Mouse (Mus musculus) hindbrain, embryonic 13.5 days (tissue): ENCODE data around the gene Sumf2. TPM values are rescaled to one million over a fixed set of nuclear protein-coding genes. Genes with fewer than 3 reads are reported as not detected.
"Not testable (repeated sequence)": the region's sequence is repeated elsewhere in the genome, so short reads cannot be mapped to it uniquely, and the experiment has no call there.

ENCODE experiments used
- ATAC-seq: fragments of 200-750 bp; cut with Nextera tagmentation; 2 replicates; pipeline ENCODE4 v1.8.0; 2017; ENCODE audit warnings: moderate TSS enrichment; ENCODE audit not compliant: low FRiP score
- H3K27ac ChIP-seq: fragments of 300-500 bp; sonication (generic); 2 replicates; pipeline ENCODE4 v1.5.1; 2015; ENCODE audit warnings: inconsistent platforms, mild to moderate bottlenecking, moderate library complexity
- H3K27me3 ChIP-seq: fragments of 300-500 bp; sonication (generic); 2 replicates; pipeline ENCODE4 v1.6.1; 2015; ENCODE audit warnings: mild to moderate bottlenecking, inconsistent platforms
- H3K36me3 ChIP-seq: fragments of 300-500 bp; sonication (generic); 2 replicates; pipeline ENCODE4 v1.6.1; 2015; ENCODE audit warnings: mild to moderate bottlenecking, inconsistent platforms
- H3K4me1 ChIP-seq: fragments of 300-500 bp; sonication (generic); replicated peaks from 2 replicates; pipeline ENCODE4 v1.6.1; 2015; ENCODE audit warnings: inconsistent platforms
- H3K4me2 ChIP-seq: fragments of 300-500 bp; sonication (generic); 2 replicates; pipeline ENCODE4 v1.6.1; 2015; ENCODE audit warnings: inconsistent platforms, mild to moderate bottlenecking, moderate library complexity
- H3K4me3 ChIP-seq: fragments of 300-500 bp; sonication (generic); 2 replicates; pipeline ENCODE4 v1.5.1; 2015; ENCODE audit warnings: mild to moderate bottlenecking, inconsistent platforms
- H3K9ac ChIP-seq: fragments of 300-500 bp; sonication (generic); 2 replicates; pipeline ENCODE4 v1.6.1; 2015; ENCODE audit warnings: mild to moderate bottlenecking, inconsistent platforms
- H3K9me3 ChIP-seq: fragments of 300-500 bp; sonication (generic); 2 replicates; pipeline ENCODE4 v1.6.1; 2016; ENCODE audit warnings: inconsistent platforms
- WGBS: fragments of 180-500 bp; shearing (Covaris S2); methylation state at CpG from one replicate; pipeline ENCODE4 v1.1.7; 2015; 5-methylcytosine and 5-hydroxymethylcytosine counted together
- polyA plus RNA-seq: library from polyadenylated mRNA; unstranded; fragments of >200 nt; fragmentation: Nextera tagmentation; extraction: Ambion mirVana; gene quantifications from 2 replicates; pipeline ENCODE4 v1.2.1, GENCODE M21; 2015

Gene Sumf2
- polyA plus RNA-seq, 1 experiment from 2014 or later = 31.7 TPM

DNA sequence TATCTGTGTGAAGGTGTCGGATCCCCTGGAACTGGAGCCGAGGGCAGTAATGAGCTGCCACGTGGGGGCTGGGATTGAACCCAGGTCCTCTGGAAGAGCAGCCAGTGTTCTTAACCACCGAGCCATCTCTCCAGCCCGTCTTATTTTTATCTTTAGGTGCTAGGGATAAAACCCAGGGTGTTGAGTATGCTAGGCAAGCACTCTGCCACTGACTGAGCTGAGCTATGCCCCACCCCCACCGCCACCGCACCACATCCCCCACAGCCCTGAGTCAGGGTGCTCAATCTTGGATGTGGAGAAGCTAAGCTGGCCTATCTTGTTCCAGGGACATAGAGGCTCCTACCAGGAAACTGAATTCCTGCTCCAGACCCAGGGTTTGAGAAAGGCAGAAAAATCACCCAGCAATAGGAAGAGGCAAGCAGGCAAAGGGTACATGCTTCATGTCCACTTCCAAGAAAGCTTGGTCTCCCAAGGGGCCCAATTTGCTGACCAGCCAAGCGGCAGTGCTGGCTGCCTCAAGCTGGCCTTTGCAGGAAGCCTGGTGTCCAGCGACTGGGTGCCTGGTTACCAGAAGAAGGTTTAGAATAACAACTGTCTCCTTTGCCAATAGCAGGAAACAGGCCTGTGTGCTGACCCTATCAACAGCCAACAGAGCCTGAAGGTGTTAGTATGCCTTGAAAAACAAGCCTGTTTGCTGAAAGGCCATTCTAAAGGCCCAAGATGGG is 31.1 kb downstream of the Sumf2 start:
- H3K9me3 ChIP-seq = no peaks in the 10 kb centered on the region
- no peak overlapping the region for H3K9ac ChIP-seq
- 80% methylated on average over 9 of the region's 9 CpGs for WGBS
- no peaks in the 10 kb centered on the region for H3K27me3 ChIP-seq
- ATAC-seq = no peak
- H3K4me1 ChIP-seq = no peaks in the 10 kb centered on the region
- H3K36me3 ChIP-seq = peaks cover 29% of the 10 kb centered on the region
- H3K4me2 ChIP-seq = no peak overlapping the region
- H3K27ac ChIP-seq = no peak overlapping the region
- no peak overlapping the region for H3K4me3 ChIP-seq

DNA sequence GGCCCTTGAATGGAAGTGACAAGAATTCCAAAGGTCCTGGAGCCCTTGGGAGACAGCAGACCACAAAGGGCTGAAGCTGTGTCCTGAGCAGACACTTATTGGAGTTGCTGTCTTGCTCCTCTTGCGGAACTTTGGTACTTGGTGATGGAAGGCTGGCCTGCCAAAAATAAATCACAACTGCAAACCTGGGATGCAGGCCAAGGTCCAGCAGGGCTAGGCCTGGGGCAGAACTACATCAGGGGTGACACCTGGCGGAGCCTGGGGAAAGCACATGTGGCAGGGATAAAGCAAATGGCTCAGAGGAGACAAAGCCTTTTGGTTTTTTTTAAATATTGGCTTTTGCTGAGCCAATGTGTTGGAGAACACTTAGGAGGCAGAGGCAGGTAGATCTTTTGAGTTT is 32.2 kb downstream of the Sumf2 start:
- WGBS = 69% methylated on average over 2 of the region's 2 CpGs
- ATAC-seq = no peak

DNA sequence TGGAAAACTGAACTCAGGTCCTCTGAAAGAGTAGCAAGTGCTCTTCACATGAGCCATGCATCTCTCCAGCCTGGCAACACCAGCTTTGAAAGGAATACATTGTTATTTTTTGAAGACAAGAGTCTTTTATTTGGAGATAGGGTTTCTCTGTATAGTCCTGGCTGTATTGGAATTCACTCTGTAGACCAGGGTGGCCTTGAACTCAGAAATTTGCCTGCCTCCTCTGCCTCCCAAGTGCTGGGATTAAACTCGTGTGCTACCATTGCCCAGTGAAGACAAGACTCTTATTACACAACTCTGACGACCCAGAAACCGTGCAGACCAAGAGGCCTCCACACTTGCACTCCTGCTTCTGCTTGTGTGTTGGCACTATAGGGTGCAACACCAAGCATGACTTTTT is 33.1 kb downstream of the Sumf2 start:
- Histone ChIP-seq H3K9me3 (no peaks in the 10 kb centered on the region), H3K27me3 (no peaks in the 10 kb centered on the region), H3K36me3 (peaks cover 43% of the 10 kb centered on the region), H3K9ac (no peak overlapping the region), H3K4me1 (peaks cover 13% of the 10 kb centered on the region), H3K27ac (no peak overlapping the region), H3K4me3 (no peak overlapping the region), H3K4me2 (no peak overlapping the region)
- 84% methylated on average over 3 of the region's 3 CpGs for WGBS
- ATAC-seq = no peak

More for the DNA sequence above, 32.2 kb downstream of the Sumf2 start:
- H3K4me3 ChIP-seq = no peak overlapping the region
- peaks cover 5% of the 10 kb centered on the region; the same call in 1 of the 2 replicates for H3K4me1 ChIP-seq
- H3K9me3 ChIP-seq = no peaks in the 10 kb centered on the region
- H3K4me2 ChIP-seq = no peak overlapping the region
- peaks cover 35% of the 10 kb centered on the region for H3K36me3 ChIP-seq
- H3K27ac ChIP-seq = no peak overlapping the region
- H3K9ac ChIP-seq = no peak overlapping the region
- no peaks in the 10 kb centered on the region for H3K27me3 ChIP-seq

DNA sequence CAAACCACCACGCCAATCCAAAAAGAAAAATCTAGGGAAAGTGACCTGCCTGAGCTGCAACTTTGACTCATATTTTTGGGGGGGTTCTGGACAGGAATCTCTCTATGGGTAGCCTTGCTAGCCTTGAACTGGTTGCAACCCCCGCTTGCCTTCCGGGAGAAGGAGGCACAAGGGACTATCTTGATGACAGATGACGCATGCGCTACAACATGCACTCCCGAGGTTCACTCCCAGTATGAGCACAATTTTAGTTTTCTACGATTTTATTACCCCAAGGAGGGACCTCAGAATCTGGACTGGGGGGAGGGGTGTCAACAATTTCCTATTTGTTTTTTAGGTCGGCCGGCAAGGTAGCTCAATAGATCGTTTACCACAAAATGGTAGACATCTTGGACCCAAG is 39.5 kb downstream of the Sumf2 start:
- H3K9ac ChIP-seq = peak overlapping the region; percentile 84
- peak overlapping the region; percentile 95 for H3K4me2 ChIP-seq
- H3K27ac ChIP-seq = peak overlapping the region; percentile 94
- no peaks in the 10 kb centered on the region for H3K27me3 ChIP-seq
- peaks cover 31% of the 10 kb centered on the region for H3K36me3 ChIP-seq
- no peaks in the 10 kb centered on the region for H3K9me3 ChIP-seq
- 38% methylated on average over 10 of the region's 10 CpGs for WGBS
- no peak for ATAC-seq
- peak overlapping the region; percentile 86 for H3K4me3 ChIP-seq
- peaks cover 28% of the 10 kb centered on the region for H3K4me1 ChIP-seq

DNA sequence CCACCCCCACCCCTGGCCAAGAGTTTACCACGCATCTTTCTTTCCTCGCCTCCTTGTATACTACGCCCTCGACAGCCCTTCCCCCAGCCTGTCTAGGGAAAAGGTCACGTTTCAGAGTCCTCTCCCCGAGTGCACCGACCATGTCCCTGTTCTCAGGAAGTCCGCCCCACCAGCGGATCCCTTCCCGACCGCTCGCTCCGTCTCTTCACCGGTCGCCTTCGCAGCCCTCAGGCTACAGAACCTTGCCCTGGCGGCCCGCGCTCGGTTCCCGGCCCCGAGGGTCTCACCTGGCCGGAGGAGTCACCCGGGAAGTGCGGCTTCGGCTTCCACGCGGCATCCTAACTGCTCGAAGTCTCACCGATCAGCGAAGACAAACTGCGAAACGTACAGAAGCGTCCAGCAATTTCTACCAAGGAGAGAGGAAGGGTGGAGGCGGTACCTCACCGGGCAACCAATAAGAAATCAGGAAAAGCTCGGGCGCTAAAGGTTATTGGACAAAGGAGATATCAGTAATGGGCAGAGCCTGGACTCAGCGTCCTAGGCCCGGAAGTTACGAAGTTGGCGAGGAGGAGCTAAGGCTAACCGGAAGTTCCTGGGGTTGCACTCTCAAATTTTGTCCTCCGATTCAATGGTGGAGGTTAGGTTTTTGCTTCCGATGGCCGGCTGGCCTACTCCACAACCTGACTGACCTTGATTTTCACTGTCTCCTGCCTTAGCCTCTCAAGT is 40.3 kb downstream of the Sumf2 start, which contains the start of gene Chchd2:
TSS of gene Chchd2 (minus strand) at position 560 of the 726 bp plus-strand sequence.
- Histone ChIP-seq H3K36me3 (peaks cover 23% of the 10 kb centered on the region), H3K9ac (peak within 1 kb of the TSS; percentile 84), H3K27me3 (0 out of 2 replicates have a peak, but pooled peaks cover under 1% of the 10 kb centered on the region), H3K4me2 (peak within 1 kb of the TSS; percentile 95), H3K4me3 (peak within 1 kb of the TSS; percentile 86), H3K4me1 (peaks cover 28% of the 10 kb centered on the region), H3K9me3 (no peaks in the 10 kb centered on the region), H3K27ac (peak within 1 kb of the TSS; percentile 94)
- peak; percentile 100 for ATAC-seq
- WGBS = under 1% methylated on average over 46 of the region's 46 CpGs

DNA sequence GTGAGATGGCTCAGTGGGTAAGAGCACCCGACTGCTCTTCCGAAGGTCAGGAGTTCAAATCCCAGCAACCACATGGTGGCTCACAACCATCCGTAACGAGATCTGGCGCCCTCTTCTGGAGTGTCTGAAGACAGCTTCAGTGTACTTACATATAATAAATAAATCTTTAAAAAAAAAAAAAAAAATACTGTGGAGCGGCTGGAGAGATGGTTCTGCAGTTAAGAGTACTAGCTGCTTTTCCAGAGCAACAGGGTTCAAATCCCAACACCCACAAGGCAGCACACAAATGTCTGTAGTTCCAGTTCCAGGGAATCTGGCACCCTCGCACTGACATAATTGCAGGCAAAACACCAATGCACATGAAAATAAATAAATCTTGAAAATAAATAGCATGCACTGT is 43.6 kb downstream of the Sumf2 start:
- not testable (repeated sequence) for H3K27me3 ChIP-seq, H3K4me3 ChIP-seq, H3K27ac ChIP-seq, H3K9me3 ChIP-seq, H3K9ac ChIP-seq, H3K4me2 ChIP-seq, H3K36me3 ChIP-seq, ATAC-seq
- WGBS = 93% methylated on average over 4 of the region's 7 CpGs
- peaks cover 12% of the 10 kb centered on the region for H3K4me1 ChIP-seq

DNA sequence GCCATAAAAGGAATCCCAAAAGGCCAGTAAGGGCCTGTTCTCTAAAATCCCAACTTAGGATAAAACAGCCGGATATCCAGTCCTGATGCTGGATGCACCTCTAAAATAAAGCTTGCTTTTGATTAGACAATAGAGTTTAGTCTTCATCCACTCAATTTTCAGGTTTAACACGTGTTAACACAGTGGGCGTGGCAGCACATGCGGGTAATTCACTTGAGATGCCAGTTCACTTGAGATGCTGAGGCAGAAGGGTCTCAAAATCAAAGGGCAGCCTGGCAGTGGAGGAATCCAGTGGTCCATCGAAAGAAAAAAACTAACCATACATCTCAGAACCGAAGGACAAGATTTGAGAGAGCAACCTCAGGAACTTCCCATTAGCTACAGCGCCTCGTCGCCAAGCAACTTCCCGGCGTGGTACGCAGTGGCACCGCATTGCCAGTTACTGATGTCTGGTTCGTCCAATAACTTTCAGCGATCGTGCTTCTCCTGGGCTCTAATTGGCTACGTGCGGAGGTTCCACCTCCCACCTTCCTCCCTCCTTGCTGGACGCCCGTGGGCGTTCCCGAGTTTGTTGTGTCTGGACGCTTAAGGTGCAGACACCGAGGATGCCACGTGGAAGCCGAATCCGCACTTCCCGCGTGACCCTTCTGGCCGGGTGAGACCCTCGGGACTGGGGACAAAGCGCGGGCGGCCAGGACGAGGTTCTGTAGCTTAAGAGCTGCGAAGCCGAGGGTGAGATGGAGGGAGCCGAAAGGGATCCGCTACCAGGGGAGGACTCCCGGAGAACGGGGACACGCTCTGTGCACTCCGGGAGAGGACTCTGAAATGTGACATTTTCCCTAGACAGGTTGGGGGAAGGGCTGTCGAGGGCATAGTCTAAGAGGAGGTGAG is 48.7 kb downstream of the Sumf2 start, which contains the start of gene Zbed5:
TSS of gene Zbed5 (plus strand) at position 526 of the 891 bp plus-strand sequence.
- Histone ChIP-seq H3K9ac (peak within 1 kb of the TSS; percentile 80), H3K27ac (no peak within 1 kb of the TSS), H3K4me3 (peak within 1 kb of the TSS; percentile 71), H3K4me1 (peaks cover 11% of the 10 kb centered on the region), H3K4me2 (peak within 1 kb of the TSS; percentile 65), H3K27me3 (0 out of 2 replicates have a peak, but pooled peaks cover 2% of the 10 kb centered on the region), H3K36me3 (no peaks in the 10 kb centered on the region; the same call in none of the 2 replicates), H3K9me3 (no peaks in the 10 kb centered on the region)
- peak; percentile 99 for ATAC-seq
- 2% methylated on average over 44 of the region's 44 CpGs for WGBS

DNA sequence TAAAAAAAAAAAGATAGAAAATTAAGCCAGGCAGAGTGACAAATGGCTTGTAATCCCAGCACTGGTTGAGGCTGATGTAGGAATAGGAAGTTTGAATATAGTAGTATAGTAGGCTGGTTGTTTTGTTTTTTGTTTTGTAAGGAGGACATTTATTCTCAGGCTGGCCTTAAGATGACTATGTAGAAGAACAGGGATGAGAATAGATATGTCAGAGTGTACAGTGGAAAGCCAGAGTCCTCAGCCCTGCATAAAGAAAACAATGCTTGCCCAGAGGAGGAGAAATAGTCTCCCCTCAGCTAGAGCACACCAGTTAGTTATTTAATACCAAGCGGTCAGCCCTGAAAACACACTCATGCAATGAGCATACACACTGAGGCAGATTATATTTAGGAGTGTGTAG is 51.7 kb downstream of the Sumf2 start, which contains the start of gene Phkg1:
TSS of gene Phkg1 (minus strand) at position 101 of the 400 bp plus-strand sequence.
- H3K4me2 ChIP-seq = no peak within 1 kb of the TSS
- H3K9ac ChIP-seq = no peak within 1 kb of the TSS
- H3K27ac ChIP-seq = no peak within 1 kb of the TSS
- peaks cover 11% of the 10 kb centered on the region for H3K4me1 ChIP-seq
- no peak for ATAC-seq
- H3K9me3 ChIP-seq = no peaks in the 10 kb centered on the region
- H3K27me3 ChIP-seq = no peaks in the 10 kb centered on the region
- WGBS = 94% methylated on average over 1 of the region's 1 CpGs
- H3K36me3 ChIP-seq = peaks cover 20% of the 10 kb centered on the region
- no peak within 1 kb of the TSS for H3K4me3 ChIP-seq

DNA sequence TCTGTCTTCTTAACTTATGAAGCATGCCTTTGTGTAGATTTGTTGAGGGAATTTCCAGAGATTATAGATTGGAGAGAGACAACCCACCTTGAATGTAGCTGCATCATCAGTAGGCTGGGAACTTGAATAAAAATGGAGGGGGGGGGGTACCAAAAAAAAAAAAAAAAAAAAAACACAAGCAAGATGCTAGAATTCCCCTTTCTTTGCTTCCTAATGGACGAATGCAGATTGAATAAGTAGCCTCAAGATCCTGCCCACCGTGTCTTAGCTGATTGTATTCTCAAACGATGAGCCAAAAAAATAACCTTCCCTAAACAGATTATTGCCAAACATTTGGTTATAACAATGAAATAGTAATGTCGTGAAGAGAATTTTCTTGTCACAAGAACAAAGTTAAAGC is 61.0 kb downstream of the Sumf2 start:
- peak overlapping the region; percentile 74 for H3K9ac ChIP-seq
- WGBS = 21% methylated on average over 4 of the region's 4 CpGs
- no peak for ATAC-seq
- peaks cover 13% of the 10 kb centered on the region for H3K4me1 ChIP-seq
- H3K4me3 ChIP-seq = peak overlapping the region; percentile 69
- peak overlapping the region; percentile 98 for H3K27ac ChIP-seq
- peaks cover 15% of the 10 kb centered on the region for H3K36me3 ChIP-seq
- H3K9me3 ChIP-seq = no peaks in the 10 kb centered on the region
- H3K4me2 ChIP-seq = peak overlapping the region; percentile 73
- no peaks in the 10 kb centered on the region for H3K27me3 ChIP-seq

DNA sequence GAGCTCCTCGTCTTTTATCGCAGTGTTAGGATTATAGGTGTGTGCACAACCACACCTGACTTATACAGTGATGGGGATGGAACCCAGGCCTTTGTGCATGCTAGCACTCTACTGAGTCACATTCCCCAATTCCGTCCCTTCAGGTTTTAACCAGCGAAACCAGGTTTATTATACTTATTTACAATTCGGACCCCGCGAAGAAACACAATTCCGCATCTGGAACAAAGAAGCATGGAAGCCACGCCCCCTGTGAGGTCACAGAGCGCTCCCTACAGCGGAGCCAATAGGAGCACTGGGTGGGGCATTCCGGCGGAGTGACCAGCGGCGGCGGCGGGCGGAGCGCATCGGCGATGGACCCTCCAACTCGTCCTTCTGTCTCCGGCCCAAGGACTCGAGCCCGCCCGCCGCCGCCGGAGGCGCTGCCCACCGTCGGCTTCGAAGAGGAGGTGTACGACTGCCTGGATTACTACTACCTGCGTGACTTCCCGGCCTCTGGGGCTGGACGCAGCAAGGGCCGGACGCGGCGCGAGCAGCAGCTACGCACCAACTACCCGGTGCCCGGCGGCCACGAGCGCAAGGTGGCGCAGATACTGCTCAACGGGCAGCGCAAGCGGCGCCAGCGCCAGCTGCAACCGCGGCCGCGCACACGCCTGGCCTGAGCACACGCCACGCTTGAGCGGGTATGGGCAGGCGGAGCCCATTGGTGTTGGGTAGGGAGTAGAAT is 61.6 kb downstream of the Sumf2 start, which contains the start of gene Nupr1l:
TSS of gene Nupr1l (plus strand) at position 299 of the 724 bp plus-strand sequence.
- H3K4me1 ChIP-seq = peaks cover 13% of the 10 kb centered on the region
- H3K27me3 ChIP-seq = no peaks in the 10 kb centered on the region
- H3K36me3 ChIP-seq = peaks cover 9% of the 10 kb centered on the region; the same call in 1 of the 2 replicates
- H3K9me3 ChIP-seq = no peaks in the 10 kb centered on the region
- H3K4me3 ChIP-seq = peak within 1 kb of the TSS; percentile 69
- peak within 1 kb of the TSS; percentile 98 for H3K27ac ChIP-seq
- peak within 1 kb of the TSS; percentile 73 for H3K4me2 ChIP-seq
- ATAC-seq = peak; percentile 97
- WGBS = 1% methylated on average over 62 of the region's 63 CpGs
- peak within 1 kb of the TSS; percentile 91 for H3K9ac ChIP-seq

DNA sequence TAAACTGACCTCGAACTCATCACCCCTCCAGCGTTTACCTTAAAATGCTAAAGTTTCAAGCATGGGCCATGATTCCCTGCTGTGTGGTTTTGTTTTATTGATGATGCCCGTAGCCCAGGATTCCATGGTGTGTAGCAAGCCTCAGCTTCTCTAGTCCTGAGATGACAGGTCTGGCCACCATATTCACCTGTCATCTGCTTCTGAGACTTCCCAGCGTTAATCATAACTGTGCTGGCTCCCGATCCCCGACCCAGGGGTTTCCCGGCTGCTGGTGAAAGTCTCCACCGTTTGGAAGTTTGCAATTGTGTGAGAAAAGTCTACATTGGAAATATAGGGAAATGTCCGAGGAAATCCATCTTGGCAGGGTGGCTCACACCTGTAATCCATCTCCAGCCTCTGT is 62.4 kb downstream of the Sumf2 start:
- 71% methylated on average over 9 of the region's 9 CpGs for WGBS

More for the DNA sequence above, 62.4 kb downstream of the Sumf2 start:
- peak overlapping the region; percentile 91 for H3K9ac ChIP-seq
- peak overlapping the region; percentile 98 for H3K27ac ChIP-seq
- peak overlapping the region; percentile 73 for H3K4me2 ChIP-seq
- H3K27me3 ChIP-seq = no peaks in the 10 kb centered on the region
- no peak for ATAC-seq
- peaks cover 13% of the 10 kb centered on the region for H3K4me1 ChIP-seq
- H3K36me3 ChIP-seq = peaks cover 6% of the 10 kb centered on the region; the same call in 1 of the 2 replicates
- no peaks in the 10 kb centered on the region for H3K9me3 ChIP-seq
- H3K4me3 ChIP-seq = peak overlapping the region; percentile 69
